Comparison of ENCODE assay signal across 26 mouse cellular contexts in genomic region chr9:41402942-41403341, GRCm38 (mm10).
A peak's percentile ranks its signal among the peaks of the same experiment; 100 is the strongest.
DNase-seq lines count a peak whose midpoint lies in the region; ATAC-seq lines count a peak whose summit lies in the region.
"Had no signal": no experiment of that assay in that cellular context is flagged by ENCODE, and none has a peak within 500 bp of the region (broad histone marks: within the 10 kb centered on the region; RNA-seq: fewer than 3 reads in every experiment).

No protein-coding gene starts in this region.

- peak; percentile 72 for ATAC-seq in forebrain, embryonic 16.5 days
- ATAC-seq in forebrain, embryonic 13.5 days: no peak
- ATAC-seq in hindbrain, embryonic 14.5 days (ENCODE audit: low FRiP score): no peak
- ATAC-seq: activated CD4-positive, CD25-positive, alpha-beta regulatory T cell, adult 4 months; forebrain, embryonic 14.5 days; intestine, postnatal 0 days had no signal

- no peak overlapping the region for H3K27ac ChIP-seq in forebrain, embryonic 16.5 days (ENCODE audit: low read length)
- no peak overlapping the region for H3K27ac ChIP-seq in forebrain, embryonic 13.5 days
- H3K27ac ChIP-seq in hindbrain, embryonic 14.5 days: 0 out of 2 replicates have a peak overlapping the region, but pooled peaks have one; percentile 32
- H3K27ac ChIP-seq in hindbrain, embryonic 10.5 days: no peak overlapping the region
- H3K27ac ChIP-seq: embryonic facial prominence, embryonic 10.5 days; embryonic facial prominence, embryonic 13.5 days; heart, embryonic 15.5 days; hindbrain, embryonic 15.5 days had no signal

- no peaks in the 10 kb centered on the region for H3K27me3 ChIP-seq in forebrain, embryonic 16.5 days (replicated peaks; ENCODE audit: control insufficient read depth, insufficient read depth, low read length)
- H3K27me3 ChIP-seq in forebrain, embryonic 13.5 days: no peaks in the 10 kb centered on the region
- H3K27me3 ChIP-seq in hindbrain, embryonic 14.5 days (ENCODE audit: control insufficient read depth, insufficient read depth, low read length): no peaks in the 10 kb centered on the region
- H3K27me3 ChIP-seq in hindbrain, embryonic 10.5 days (ENCODE audit: insufficient read depth, poor library complexity, severe bottlenecking): no peaks in the 10 kb centered on the region
- H3K27me3 ChIP-seq: embryonic facial prominence, embryonic 13.5 days; heart, embryonic 12.5 days; heart, embryonic 15.5 days; hindbrain, embryonic 15.5 days had no signal

- H3K4me3 ChIP-seq in forebrain, embryonic 16.5 days (replicated peaks; ENCODE audit: low read length): no peak overlapping the region
- H3K4me3 ChIP-seq in forebrain, embryonic 13.5 days: no peak overlapping the region
- no peak overlapping the region for H3K4me3 ChIP-seq in hindbrain, embryonic 14.5 days (replicated peaks; ENCODE audit: low read length)
- no peak overlapping the region for H3K4me3 ChIP-seq in hindbrain, embryonic 10.5 days
- H3K4me3 ChIP-seq: embryonic facial prominence, embryonic 10.5 days; embryonic facial prominence, embryonic 13.5 days; erythroblast, embryonic 14.5 days; heart, embryonic 12.5 days; heart, embryonic 15.5 days; hindbrain, embryonic 15.5 days had no signal

- no peak overlapping the region for H3K4me2 ChIP-seq in forebrain, embryonic 16.5 days (ENCODE audit: low read length)
- H3K4me2 ChIP-seq in forebrain, embryonic 13.5 days: no peak overlapping the region
- H3K4me2 ChIP-seq in hindbrain, embryonic 14.5 days (replicated peaks): no peak overlapping the region
- H3K4me2 ChIP-seq: embryonic facial prominence, embryonic 13.5 days; heart, embryonic 12.5 days; heart, embryonic 15.5 days; hindbrain, embryonic 15.5 days had no signal

- H3K9ac ChIP-seq in forebrain, embryonic 16.5 days (replicated peaks; ENCODE audit: low read depth, low read length): no peak overlapping the region
- H3K9ac ChIP-seq in forebrain, embryonic 13.5 days: no peak overlapping the region
- H3K9ac ChIP-seq in hindbrain, embryonic 14.5 days: no peak overlapping the region
- H3K9ac ChIP-seq: embryonic facial prominence, embryonic 13.5 days; heart, embryonic 12.5 days; heart, embryonic 15.5 days; hindbrain, embryonic 15.5 days had no signal

- no peaks in the 10 kb centered on the region for H3K9me3 ChIP-seq in forebrain, embryonic 16.5 days (ENCODE audit: control insufficient read depth, low read length)
- H3K9me3 ChIP-seq in forebrain, embryonic 13.5 days (replicated peaks): no peaks in the 10 kb centered on the region
- H3K9me3 ChIP-seq in hindbrain, embryonic 14.5 days (ENCODE audit: control insufficient read depth, low read length): no peaks in the 10 kb centered on the region
- H3K9me3 ChIP-seq in hindbrain, embryonic 10.5 days: no peaks in the 10 kb centered on the region
- H3K9me3 ChIP-seq: embryonic facial prominence, embryonic 10.5 days; embryonic facial prominence, embryonic 13.5 days; heart, embryonic 12.5 days; heart, embryonic 15.5 days; hindbrain, embryonic 15.5 days had no signal

- 66% methylated on average over 3 of the region's 3 CpGs for WGBS in forebrain, embryonic 16.5 days
- WGBS in forebrain, embryonic 13.5 days: 88% methylated on average over 3 of the region's 3 CpGs
- 68% methylated on average over 3 of the region's 3 CpGs for WGBS in hindbrain, embryonic 14.5 days
- WGBS in hindbrain, embryonic 10.5 days: 90% methylated on average over 3 of the region's 3 CpGs

- DNase-seq in hindbrain, embryonic 14.5 days (ENCODE audit: low spot score): no peak
- DNase-seq in hindbrain, embryonic 10.5 days (ENCODE audit: low spot score): no peak
- peak; percentile 26 for DNase-seq in brain, adult 2 months (ENCODE audit: low read depth, low spot score)
- DNase-seq in lung, postnatal 14 days: no peak
- DNase-seq: adrenal gland, adult 8-10 months; adrenal gland, postnatal 25 days; cerebellum, adult 11-12 months; cerebellum, adult 8-10 months; cerebellum, postnatal 10 days; cerebellum, postnatal 36 days; embryo, embryonic 11 days; gastrocnemius, postnatal 25 days; heart, adult 18-20 months; heart, postnatal 10 days; heart, postnatal 36 days had no signal

- H3K36me3 ChIP-seq in forebrain, embryonic 16.5 days (ENCODE audit: control insufficient read depth, insufficient read depth): 0 out of 2 replicates have a peak, but pooled peaks cover 4% of the 10 kb centered on the region
- H3K36me3 ChIP-seq in forebrain, embryonic 13.5 days (ENCODE audit: poor library complexity, severe bottlenecking): peaks cover 27% of the 10 kb centered on the region
- H3K36me3 ChIP-seq in hindbrain, embryonic 14.5 days (replicated peaks; ENCODE audit: control insufficient read depth, insufficient read depth): peaks cover 37% of the 10 kb centered on the region
- H3K36me3 ChIP-seq in hindbrain, embryonic 10.5 days: peaks cover 82% of the 10 kb centered on the region
- H3K36me3 ChIP-seq: embryonic facial prominence, embryonic 13.5 days; heart, embryonic 12.5 days; heart, embryonic 15.5 days had no signal

- peaks cover 2% of the 10 kb centered on the region; the same call in 1 of the 2 replicates for H3K4me1 ChIP-seq in forebrain, embryonic 16.5 days (replicated peaks; ENCODE audit: control insufficient read depth, insufficient read depth, low read length)
- H3K4me1 ChIP-seq in forebrain, embryonic 13.5 days: peaks cover 8% of the 10 kb centered on the region
- peaks cover 4% of the 10 kb centered on the region for H3K4me1 ChIP-seq in hindbrain, embryonic 14.5 days (replicated peaks; ENCODE audit: control insufficient read depth, insufficient read depth, low read length)
- H3K4me1 ChIP-seq in hindbrain, embryonic 10.5 days (replicated peaks): peaks cover 3% of the 10 kb centered on the region
